Mouse (Mus musculus) hindbrain, embryonic 14.5 days (tissue): ENCODE measurements around the gene Pcolce2. TPM values are rescaled to one million over a fixed set of nuclear protein-coding genes. Genes with fewer than 3 reads are reported as not detected.
"Not testable (repeated sequence)": the region's sequence is repeated elsewhere in the genome, so short reads cannot be mapped to it uniquely, and the experiment has no call there.

Experiments
- ATAC-seq: fragments of 200-750 bp; cut with Nextera tagmentation; 2 replicates; pipeline ENCODE4 v1.8.0; 2017; ENCODE audit warnings: moderate number of reproducible peaks, mild to moderate bottlenecking, moderate TSS enrichment, moderate library complexity; ENCODE audit not compliant: low FRiP score
- DNase-seq: peaks from one replicate; pipeline ENCODE4 v3.0.0-alpha.2; 2015; ENCODE audit warnings: low spot score
- H3K27ac ChIP-seq: fragments of 300-500 bp; sonication (generic); 2 replicates; pipeline ENCODE4 v1.5.1; 2014; ENCODE audit warnings: mild to moderate bottlenecking, moderate library complexity
- H3K27me3 ChIP-seq: fragments of 300-500 bp; sonication (generic); 2 replicates; pipeline ENCODE4 v1.6.1; 2014; ENCODE audit warnings: mild to moderate bottlenecking, low read length, mixed read lengths; ENCODE audit not compliant: control insufficient read depth, insufficient read depth
- H3K36me3 ChIP-seq: fragments of 300-500 bp; sonication (generic); replicated peaks from 2 replicates; pipeline ENCODE4 v1.6.1; 2014; ENCODE audit not compliant: control insufficient read depth, insufficient read depth
- H3K4me1 ChIP-seq: fragments of 300-500 bp; sonication (generic); replicated peaks from 2 replicates; pipeline ENCODE4 v1.6.1; 2014; ENCODE audit warnings: antibody characterized with exemption, low read length, mixed read lengths; ENCODE audit not compliant: control insufficient read depth, insufficient read depth
- H3K4me2 ChIP-seq: fragments of 300-500 bp; sonication (generic); replicated peaks from 2 replicates; pipeline ENCODE4 v1.6.1; 2014; ENCODE audit warnings: mild to moderate bottlenecking, moderate library complexity
- H3K4me3 ChIP-seq: fragments of 300-500 bp; sonication (generic); replicated peaks from 2 replicates; pipeline ENCODE4 v1.5.1; 2014; ENCODE audit warnings: mild to moderate bottlenecking, low read length
- H3K9ac ChIP-seq: fragments of 300-500 bp; sonication (generic); 2 replicates; pipeline ENCODE4 v1.6.1; 2014
- H3K9me3 ChIP-seq: fragments of 300-500 bp; sonication (generic); 2 replicates; pipeline ENCODE4 v1.6.1; 2016; ENCODE audit warnings: low read length; ENCODE audit not compliant: control insufficient read depth
- WGBS: fragments of 180-500 bp; shearing (Covaris S2); extraction: QIAGEN DNeasy Blood & Tissue Kit; methylation state at CpG from one replicate; pipeline ENCODE4 v1.1.7; 2014; 5-methylcytosine and 5-hydroxymethylcytosine counted together
- polyA plus RNA-seq: library from polyadenylated mRNA; unstranded; fragments of >200 nt; fragmentation: Nextera tagmentation; extraction: Ambion mirVana; gene quantifications from 2 replicates; pipeline ENCODE4 v1.2.1, GENCODE M21; 2014

Pcolce2 gene
- polyA plus RNA-seq, 1 experiment from 2014 or later: 2.7 TPM

DNA sequence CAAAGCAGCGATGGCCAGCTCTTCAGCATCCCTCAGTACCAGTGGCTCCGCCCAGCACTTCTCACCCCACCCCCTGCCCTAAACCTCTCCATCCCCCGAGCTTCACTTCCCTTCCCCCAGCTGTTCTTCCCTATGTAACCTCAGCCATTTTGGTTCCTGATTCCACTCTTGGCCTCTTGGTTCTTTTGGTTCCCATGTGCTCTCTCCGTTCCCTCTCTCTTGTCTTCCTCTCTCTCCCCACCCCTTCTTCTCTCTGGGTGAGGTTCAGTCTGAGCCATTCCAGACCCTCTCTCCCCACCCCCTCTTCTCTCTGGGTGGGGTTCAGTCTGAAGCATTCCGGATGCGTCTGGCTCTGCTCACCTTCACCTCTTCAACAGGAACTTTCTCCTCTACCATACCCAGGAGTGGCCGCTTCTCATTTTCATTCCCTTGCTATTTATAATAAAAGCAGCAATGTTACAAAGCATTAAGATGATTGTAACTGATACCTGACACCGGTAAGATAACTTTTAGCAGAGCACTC is 25.1 kb upstream of the Pcolce2 start:
- 87% methylated on average over 8 of the region's 8 CpGs for WGBS
- H3K36me3 ChIP-seq: no peaks in the 10 kb centered on the region
- no peaks in the 10 kb centered on the region for H3K9me3 ChIP-seq

DNA sequence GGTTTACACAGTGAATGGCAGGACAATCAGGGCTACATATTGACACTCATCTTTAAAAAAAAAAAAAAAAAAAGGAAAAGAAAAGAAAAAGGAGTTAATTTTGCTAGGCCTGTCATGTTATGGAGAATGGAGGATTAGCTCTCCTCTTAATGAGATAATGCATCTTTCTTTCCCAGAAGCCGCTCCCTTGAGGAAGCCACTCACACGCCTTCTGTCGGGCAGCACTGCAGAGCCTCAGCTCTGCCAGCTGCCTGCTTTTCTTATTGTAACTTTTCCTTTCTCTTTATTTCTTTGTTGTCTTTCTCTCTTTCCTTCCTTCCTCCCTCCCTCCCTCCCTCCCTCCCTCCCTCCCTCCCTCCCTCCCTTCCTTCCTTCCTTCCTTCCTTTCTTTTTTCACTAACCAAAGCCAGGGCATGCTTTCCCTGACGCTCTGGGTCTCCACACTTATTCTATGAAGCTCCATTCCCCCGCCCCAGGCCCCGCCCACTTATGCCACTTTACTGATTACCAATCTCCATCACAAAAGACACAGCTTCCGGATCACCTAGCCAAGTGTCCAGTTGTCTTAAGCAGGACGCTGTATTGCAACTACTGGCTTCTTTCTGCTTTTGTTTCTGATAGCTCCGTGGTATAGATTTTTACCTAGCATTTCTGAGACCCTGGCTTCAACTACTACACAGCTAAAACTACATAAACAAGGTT is 23.8 kb upstream of the Pcolce2 start:
- ATAC-seq (peak; percentile 68), DNase-seq (peak; percentile 37)
- H3K9ac ChIP-seq: 0 out of 2 replicates have a peak overlapping the region, but pooled peaks have one; percentile 4
- WGBS: 13% methylated on average over 9 of the region's 9 CpGs
- H3K27ac ChIP-seq: no peak overlapping the region
- H3K9me3 ChIP-seq: no peaks in the 10 kb centered on the region
- 0 out of 2 replicates have a peak, but pooled peaks cover 4% of the 10 kb centered on the region for H3K4me1 ChIP-seq
- no peaks in the 10 kb centered on the region for H3K36me3 ChIP-seq
- H3K27me3 ChIP-seq: no peaks in the 10 kb centered on the region
- H3K4me2 ChIP-seq: peak overlapping the region; percentile 41
- H3K4me3 ChIP-seq: no peak overlapping the region

More for the DNA sequence above, 25.1 kb upstream of the Pcolce2 start:
- no peak overlapping the region for H3K4me2 ChIP-seq
- H3K27ac ChIP-seq: no peak overlapping the region
- ATAC-seq (no peak), DNase-seq (no peak)
- H3K9ac ChIP-seq: no peak overlapping the region
- 0 out of 2 replicates have a peak, but pooled peaks cover 4% of the 10 kb centered on the region for H3K4me1 ChIP-seq
- H3K4me3 ChIP-seq: no peak overlapping the region
- H3K27me3 ChIP-seq: no peaks in the 10 kb centered on the region

DNA sequence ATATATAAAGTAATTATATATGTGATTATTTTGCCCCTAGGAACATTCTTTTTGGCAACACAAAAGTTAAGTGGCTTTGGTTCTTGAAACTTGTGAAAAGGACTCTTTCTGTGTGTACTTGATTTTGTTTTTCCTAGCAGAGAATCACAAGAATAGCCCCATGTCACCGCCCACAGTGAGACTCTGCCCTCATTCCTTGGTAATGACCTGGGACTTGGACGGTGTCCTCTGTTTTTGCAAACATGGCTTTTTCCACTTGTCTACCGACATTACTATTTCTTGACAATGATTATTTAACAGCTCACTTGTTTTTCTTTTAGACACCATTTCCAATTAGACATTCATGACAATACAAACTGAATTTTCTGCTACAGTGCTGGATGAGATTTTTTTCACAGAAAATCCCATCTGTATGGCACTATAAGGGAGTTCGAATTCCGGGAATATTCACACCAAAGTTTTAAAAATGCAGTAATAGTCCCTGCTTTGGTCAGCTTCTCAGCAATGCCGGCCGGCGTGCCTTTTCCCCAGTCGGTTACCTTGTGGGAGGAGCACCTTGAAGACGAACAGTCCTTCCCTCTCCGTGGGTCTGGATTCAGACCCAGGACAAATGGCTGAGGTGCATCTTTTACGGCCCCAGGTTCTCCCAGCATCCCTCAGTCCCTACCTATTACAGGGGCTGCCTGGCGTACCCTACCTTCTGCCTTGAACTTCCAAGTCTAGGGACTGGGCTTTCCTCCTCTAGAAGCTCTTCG is 22.4 kb upstream of the Pcolce2 start:
- DNase-seq (no peak), ATAC-seq (no peak)
- Histone ChIP-seq H3K9ac (no peak overlapping the region), H3K4me2 (no peak overlapping the region), H3K4me1 (0 out of 2 replicates have a peak, but pooled peaks cover 4% of the 10 kb centered on the region), H3K27ac (no peak overlapping the region), H3K9me3 (no peaks in the 10 kb centered on the region), H3K4me3 (no peak overlapping the region), H3K27me3 (no peaks in the 10 kb centered on the region), H3K36me3 (no peaks in the 10 kb centered on the region)
- WGBS: 85% methylated on average over 14 of the region's 14 CpGs

DNA sequence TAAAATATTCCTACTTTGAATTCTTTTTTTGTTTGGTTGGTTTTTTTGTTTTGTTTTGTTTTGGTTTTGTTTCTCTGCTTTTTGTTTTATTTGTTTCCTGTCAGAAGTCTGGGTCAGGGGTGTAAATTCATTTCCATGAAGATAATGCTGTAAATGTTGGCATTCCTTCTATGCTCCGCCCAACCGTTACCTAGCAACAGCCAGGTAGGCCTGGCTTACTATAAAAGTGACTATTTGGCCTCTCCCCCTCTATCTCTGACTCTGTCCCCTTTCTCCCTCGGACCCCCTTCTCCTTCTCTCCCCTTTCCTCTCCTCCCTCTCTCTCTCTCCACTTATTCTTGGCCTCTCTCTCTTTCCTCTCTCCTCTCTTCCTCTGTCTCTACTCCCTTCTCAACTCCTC is 21.4 kb upstream of the Pcolce2 start:
- Histone ChIP-seq H3K9ac (no peak overlapping the region), H3K27ac (no peak overlapping the region), H3K4me2 (no peak overlapping the region), H3K9me3 (no peaks in the 10 kb centered on the region), H3K4me3 (no peak overlapping the region), H3K36me3 (no peaks in the 10 kb centered on the region), H3K27me3 (no peaks in the 10 kb centered on the region), H3K4me1 (0 out of 2 replicates have a peak, but pooled peaks cover 4% of the 10 kb centered on the region)
- 88% methylated on average over 3 of the region's 3 CpGs for WGBS
- DNase-seq (no peak), ATAC-seq (no peak)

DNA sequence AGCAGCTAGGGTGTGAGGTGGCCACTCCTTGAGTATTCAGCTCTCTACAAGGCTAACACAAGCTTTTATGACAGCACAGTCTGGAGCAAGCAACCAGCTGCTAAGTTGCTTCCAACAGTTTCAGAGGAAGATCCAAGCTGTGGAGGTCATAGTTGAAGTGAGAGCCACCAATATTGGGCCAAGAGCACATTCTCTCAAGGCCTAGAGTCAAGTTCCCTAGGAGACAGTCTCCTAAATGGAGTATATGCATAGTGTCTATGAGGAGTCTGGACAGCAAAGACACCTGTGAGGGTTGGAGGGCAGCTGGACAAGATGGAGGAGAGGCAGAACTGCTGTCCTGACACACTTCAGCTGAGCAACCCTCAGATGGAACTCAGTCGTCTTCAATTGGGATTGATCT is 18.8 kb upstream of the Pcolce2 start:
- Histone ChIP-seq H3K36me3 (no peaks in the 10 kb centered on the region), H3K27ac (no peak overlapping the region), H3K9me3 (no peaks in the 10 kb centered on the region), H3K9ac (no peak overlapping the region), H3K4me2 (no peak overlapping the region), H3K4me1 (no peaks in the 10 kb centered on the region), H3K27me3 (no peaks in the 10 kb centered on the region), H3K4me3 (no peak overlapping the region)
- DNase-seq (no peak), ATAC-seq (no peak)
- 84% methylated on average over 1 of the region's 1 CpGs for WGBS

DNA sequence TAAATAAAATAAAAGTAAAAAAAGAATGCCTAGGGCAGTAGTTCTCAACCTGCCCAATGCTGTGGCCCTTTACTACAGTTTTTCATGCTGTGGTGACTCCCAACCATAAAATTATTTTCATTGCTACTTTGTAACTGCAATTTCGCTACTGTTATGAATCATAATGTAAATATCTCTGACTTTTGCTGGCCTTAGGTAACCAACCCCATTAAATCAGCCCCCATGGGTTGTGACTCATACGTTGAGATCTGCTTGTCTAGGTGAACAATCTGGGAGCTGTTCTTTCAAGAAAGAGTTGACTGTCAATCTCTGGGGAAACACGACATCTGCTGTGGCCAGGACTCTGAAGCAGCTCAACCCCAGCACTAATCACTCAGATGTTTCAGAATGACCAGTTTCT is 13.3 kb upstream of the Pcolce2 start:
- Histone ChIP-seq H3K27ac (no peak overlapping the region), H3K4me1 (no peaks in the 10 kb centered on the region), H3K36me3 (no peaks in the 10 kb centered on the region), H3K27me3 (no peaks in the 10 kb centered on the region), H3K4me3 (no peak overlapping the region), H3K9ac (no peak overlapping the region), H3K4me2 (no peak overlapping the region), H3K9me3 (peaks cover 4% of the 10 kb centered on the region; the same call in 1 of the 2 replicates)
- DNase-seq: no peak
- 88% methylated on average over 3 of the region's 3 CpGs for WGBS
- ATAC-seq: no peak

DNA sequence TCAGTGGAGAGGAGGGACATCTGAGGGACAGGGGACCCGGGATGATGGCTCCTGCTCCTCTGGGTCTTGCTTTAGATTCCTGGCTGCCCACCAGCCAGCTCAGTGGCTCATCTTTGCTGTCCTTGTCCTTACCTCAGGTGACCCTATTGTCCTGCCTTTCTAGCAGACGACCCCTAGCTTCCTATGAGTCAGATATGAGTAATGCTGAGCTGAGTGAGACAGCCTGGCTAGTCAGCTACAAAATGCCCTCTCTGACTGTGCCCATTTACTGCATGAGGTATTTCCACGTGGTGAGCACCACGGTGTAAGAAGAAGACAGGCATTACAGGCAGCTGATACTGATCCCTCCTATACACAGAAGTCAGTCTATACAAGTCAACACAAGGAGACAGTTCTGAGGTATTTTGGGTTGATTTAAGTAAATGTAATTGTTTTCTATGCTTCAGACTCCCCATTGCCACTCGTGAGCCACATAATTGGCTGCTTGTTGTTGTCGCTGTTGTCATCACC is 8.9 kb upstream of the Pcolce2 start:
- Histone ChIP-seq H3K4me1 (no peaks in the 10 kb centered on the region), H3K4me3 (no peak overlapping the region), H3K36me3 (no peaks in the 10 kb centered on the region), H3K9ac (no peak overlapping the region), H3K4me2 (no peak overlapping the region), H3K9me3 (peaks cover 8% of the 10 kb centered on the region; the same call in 1 of the 2 replicates), H3K27ac (no peak overlapping the region), H3K27me3 (no peaks in the 10 kb centered on the region)
- no peak for ATAC-seq
- no peak for DNase-seq
- 86% methylated on average over 6 of the region's 6 CpGs for WGBS

DNA sequence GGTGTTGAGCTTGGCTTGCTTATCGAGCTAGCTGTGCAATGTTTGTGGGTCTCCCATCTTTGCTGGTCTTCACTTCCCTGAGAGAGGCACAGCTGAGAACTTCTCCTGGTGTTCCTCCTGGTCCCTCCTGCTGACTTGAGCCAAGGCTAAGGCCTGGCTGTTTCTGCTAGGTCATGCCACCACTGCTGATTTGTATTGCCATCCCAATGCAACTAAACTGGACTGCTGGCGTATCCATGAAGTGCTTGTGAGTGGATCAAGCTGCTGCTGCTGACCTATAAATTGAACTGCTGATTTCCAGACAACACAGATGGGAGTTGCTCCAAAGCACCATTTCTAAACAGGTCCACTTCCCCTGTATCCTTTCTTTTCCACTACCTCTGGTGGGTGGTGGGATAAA is 7.8 kb upstream of the Pcolce2 start:
- not testable (repeated sequence) for H3K4me2 ChIP-seq, DNase-seq, H3K27ac ChIP-seq, H3K9ac ChIP-seq, H3K27me3 ChIP-seq, ATAC-seq, H3K9me3 ChIP-seq, H3K4me1 ChIP-seq, H3K4me3 ChIP-seq, H3K36me3 ChIP-seq
- 86% methylated on average over 2 of the region's 2 CpGs for WGBS

DNA sequence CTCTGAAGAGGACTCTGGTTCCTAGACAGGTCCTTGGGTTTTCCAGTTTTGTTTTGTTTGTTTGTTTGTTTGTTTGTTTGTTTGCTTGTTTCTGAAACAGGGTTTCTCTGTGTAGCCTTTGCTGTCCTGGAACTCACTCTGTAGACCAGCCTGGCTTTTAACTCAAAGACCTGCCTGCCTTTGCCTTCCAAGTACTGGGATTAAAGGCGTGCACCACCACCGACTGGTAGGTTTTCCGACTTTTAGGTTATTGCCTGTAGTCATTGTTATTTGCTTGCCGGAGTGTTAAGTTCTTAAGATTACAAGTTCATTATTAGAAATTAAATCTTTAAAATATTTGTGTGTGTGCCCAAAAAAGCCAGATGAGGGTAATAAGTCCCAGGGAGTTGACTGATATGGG is 1.0 kb upstream of the Pcolce2 start:
- Histone ChIP-seq H3K27me3 (0 out of 2 replicates have a peak, but pooled peaks cover 8% of the 10 kb centered on the region), H3K4me2 (peak overlapping the region; percentile 89), H3K9ac (no peak overlapping the region), H3K9me3 (no peaks in the 10 kb centered on the region), H3K27ac (no peak overlapping the region), H3K4me3 (no peak overlapping the region), H3K36me3 (no peaks in the 10 kb centered on the region), H3K4me1 (peaks cover 4% of the 10 kb centered on the region)
- DNase-seq (peak; percentile 26), ATAC-seq (no peak)
- 71% methylated on average over 4 of the region's 4 CpGs for whole genome bisulfite sequencing
